Mouse (Mus musculus) CH12.LX (cell line): ENCODE measurements around the gene Pakap. TPM values are rescaled to one million over a fixed set of nuclear protein-coding genes. Genes with fewer than 3 reads are reported as not detected.

ENCODE experiments used
- DNase-seq: peaks from one replicate; pipeline ENCODE4 v3.0.0-alpha.2; 2013; ENCODE audit errors: extremely low read depth
- H3K27ac ChIP-seq: 2 replicates; pipeline ENCODE4 v1.5.1; 2012; ENCODE audit warnings: low read depth, mild to moderate bottlenecking, control low read depth, moderate library complexity; ENCODE audit not compliant: insufficient read depth
- H3K27me3 ChIP-seq: replicated peaks from 2 replicates; pipeline ENCODE3; 2012; ENCODE audit warnings: inconsistent platforms
- H3K36me3 ChIP-seq, 2 experiments: replicated peaks in 1 of 2; 2 replicates each; pipeline versions ENCODE3 to v1.6.1; 2012; ENCODE audit warnings: inconsistent platforms in 1 of 2, low read length in 1 of 2, mild to moderate bottlenecking in 1 of 2, mixed read lengths in 1 of 2, moderate library complexity in 1 of 2; ENCODE audit not compliant: control insufficient read depth in 1 of 2, insufficient read depth in 1 of 2
- H3K4me1 ChIP-seq, 2 experiments: 2 replicates each; pipeline ENCODE4 v1.6.1; 2012; ENCODE audit warnings: inconsistent platforms in 1 of 2, moderate library complexity in 1 of 2; ENCODE audit not compliant: insufficient read depth in 2 of 2, control insufficient read depth in 1 of 2
- H3K4me2 ChIP-seq: 2 replicates; pipeline ENCODE4 v1.6.1; 2012; ENCODE audit warnings: low read depth, mild to moderate bottlenecking, control low read depth; ENCODE audit not compliant: poor library complexity, insufficient read depth, severe bottlenecking
- H3K4me3 ChIP-seq, 3 experiments: fragments of 150-350 bp in 1 of 3; sonication (generic) in 1 of 3; replicated peaks in 1 of 3; 2 replicates each; pipeline versions ENCODE3 to v1.5.1; 2011 to 2012; ENCODE audit warnings: low read depth in 2 of 3, low read length in 2 of 3, mild to moderate bottlenecking in 2 of 3, moderate library complexity in 2 of 3, control low read depth in 1 of 3, improper control_type of control experiment in 1 of 3, inconsistent platforms in 1 of 3, mixed read lengths in 1 of 3; ENCODE audit not compliant: poor library complexity in 1 of 3
- H3K79me2 ChIP-seq: replicated peaks from 2 replicates; pipeline ENCODE4 v1.6.1; 2012; ENCODE audit warnings: mild to moderate bottlenecking, moderate library complexity; ENCODE audit not compliant: control insufficient read depth, poor library complexity, insufficient read depth, severe bottlenecking; ENCODE audit errors: extremely low read depth
- H3K9ac ChIP-seq: 2 replicates; pipeline ENCODE4 v1.6.1; 2012; ENCODE audit warnings: low read depth, mild to moderate bottlenecking, control low read depth, moderate library complexity; ENCODE audit not compliant: insufficient read depth
- H3K9me3 ChIP-seq: replicated peaks from 2 replicates; pipeline ENCODE3; 2012; ENCODE audit warnings: low read length, inconsistent platforms, mixed read lengths
- BHLHE40 ChIP-seq: IDR thresholded peaks from 2 replicates; pipeline ENCODE4 v1.6.1; 2011; ENCODE audit warnings: mild to moderate bottlenecking, low read depth, low read length, improper control_type of control experiment
- CHD2 ChIP-seq: IDR thresholded peaks from 2 replicates; pipeline ENCODE4 v1.6.1; 2011; ENCODE audit warnings: low read length, improper control_type of control experiment
- CTCF ChIP-seq, 2 experiments: IDR thresholded peaks in 1 of 2; conservative IDR thresholded peaks in 1 of 2; 2 replicates each; pipeline ENCODE4 v1.5.1; 2011 to 2012; ENCODE audit warnings: low read depth in 2 of 2, low read length in 2 of 2, improper control_type of control experiment in 1 of 2, inconsistent platforms in 1 of 2, mild to moderate bottlenecking in 1 of 2, moderate library complexity in 1 of 2
- E2F4 ChIP-seq: IDR thresholded peaks from 2 replicates; pipeline ENCODE4 v1.6.1; 2011; ENCODE audit warnings: low read depth, low read length, improper control_type of control experiment; ENCODE audit not compliant: insufficient replicate concordance
- EP300 ChIP-seq: IDR thresholded peaks from 2 replicates; pipeline ENCODE4 v1.6.1; 2011; ENCODE audit warnings: low read length, improper control_type of control experiment
- ETS1 ChIP-seq: conservative IDR thresholded peaks from 2 replicates; pipeline ENCODE4 v1.6.1; 2012; ENCODE audit warnings: low read depth, mild to moderate bottlenecking, inconsistent platforms, low read length, improper control_type of control experiment, moderate library complexity
- GABPA ChIP-seq: IDR thresholded peaks from 2 replicates; pipeline ENCODE4 v1.6.1; 2012; ENCODE audit warnings: low read depth, low read length, improper control_type of control experiment, inconsistent platforms; ENCODE audit not compliant: insufficient replicate concordance
- HCFC1 ChIP-seq: IDR thresholded peaks from 2 replicates; pipeline ENCODE4 v1.6.1; 2012; ENCODE audit warnings: low read depth, mild to moderate bottlenecking, inconsistent platforms, low read length, improper control_type of control experiment
- IRF4 ChIP-seq: IDR thresholded peaks from 2 replicates; pipeline ENCODE4 v1.6.1; 2014; ENCODE audit warnings: low read depth, mild to moderate bottlenecking, inconsistent platforms, low read length, improper control_type of control experiment
- JUN ChIP-seq: IDR thresholded peaks from 2 replicates; pipeline ENCODE4 v1.6.1; 2011; ENCODE audit warnings: low read depth, mild to moderate bottlenecking, low read length, improper control_type of control experiment, moderate library complexity; ENCODE audit not compliant: insufficient read depth
- JUND ChIP-seq: conservative IDR thresholded peaks from 2 replicates; pipeline ENCODE4 v1.6.1; 2011; ENCODE audit warnings: low read depth, low read length, improper control_type of control experiment
- KAT2A ChIP-seq: IDR thresholded peaks from 2 replicates; pipeline ENCODE4 v1.6.1; 2012; ENCODE audit warnings: low read length, improper control_type of control experiment, inconsistent platforms; ENCODE audit not compliant: insufficient replicate concordance
- MAFK ChIP-seq: IDR thresholded peaks from 2 replicates; pipeline ENCODE4 v1.6.1; 2011; ENCODE audit warnings: low read length, improper control_type of control experiment; ENCODE audit not compliant: insufficient replicate concordance
- MAX ChIP-seq: IDR thresholded peaks from 2 replicates; pipeline ENCODE4 v1.6.1; 2011; ENCODE audit warnings: low read length, improper control_type of control experiment
- MAZ ChIP-seq: IDR thresholded peaks from 2 replicates; pipeline ENCODE4 v1.6.1; 2012; ENCODE audit warnings: low read depth, mild to moderate bottlenecking, inconsistent platforms, low read length, improper control_type of control experiment, moderate library complexity
- NELFE ChIP-seq: IDR thresholded peaks from 2 replicates; pipeline ENCODE4 v1.6.1; 2011; ENCODE audit warnings: low read depth, low read length, improper control_type of control experiment
- NRF1 ChIP-seq: IDR thresholded peaks from 2 replicates; pipeline ENCODE4 v1.6.1; 2014; ENCODE audit warnings: low read depth, mild to moderate bottlenecking, inconsistent platforms, low read length, improper control_type of control experiment, moderate library complexity
- PAX5 ChIP-seq: IDR thresholded peaks from 2 replicates; pipeline ENCODE4 v1.6.1; 2012; ENCODE audit warnings: low read length, inconsistent platforms, mixed read lengths
- POLR2A ChIP-seq: IDR thresholded peaks from 2 replicates; pipeline ENCODE4 v1.6.1; 2011; ENCODE audit warnings: low read depth, mild to moderate bottlenecking, improper control_type of control experiment, low read length
- POLR2AphosphoS2 ChIP-seq: IDR thresholded peaks from 2 replicates; pipeline ENCODE4 v1.6.1; 2011; ENCODE audit warnings: low read depth, low read length, improper control_type of control experiment
- RAD21 ChIP-seq: IDR thresholded peaks from 2 replicates; pipeline ENCODE4 v1.6.1; 2011; ENCODE audit warnings: low read depth, mild to moderate bottlenecking, low read length, improper control_type of control experiment, moderate library complexity
- RCOR1 ChIP-seq: conservative IDR thresholded peaks from 2 replicates; pipeline ENCODE4 v1.6.1; 2012; ENCODE audit warnings: low read depth, mild to moderate bottlenecking, inconsistent platforms, low read length, improper control_type of control experiment
- SIN3A ChIP-seq: IDR thresholded peaks from 2 replicates; pipeline ENCODE4 v1.6.1; 2012; ENCODE audit warnings: low read length, improper control_type of control experiment, inconsistent platforms
- TBP ChIP-seq: conservative IDR thresholded peaks from 2 replicates; pipeline ENCODE4 v1.6.1; 2011; ENCODE audit warnings: low read depth, low read length, improper control_type of control experiment
- TCF12 ChIP-seq: IDR thresholded peaks from 2 replicates; pipeline ENCODE4 v1.6.1; 2014; ENCODE audit warnings: low read depth, mild to moderate bottlenecking, inconsistent platforms, low read length, improper control_type of control experiment
- UBTF ChIP-seq: IDR thresholded peaks from 2 replicates; pipeline ENCODE4 v1.6.1; 2012; ENCODE audit warnings: low read depth, mild to moderate bottlenecking, inconsistent platforms, low read length, improper control_type of control experiment, moderate library complexity
- USF2 ChIP-seq: conservative IDR thresholded peaks from 2 replicates; pipeline ENCODE4 v1.6.1; 2011; ENCODE audit warnings: low read depth, low read length, improper control_type of control experiment
- ZC3H11A ChIP-seq: IDR thresholded peaks from 2 replicates; pipeline ENCODE4 v1.6.1; 2012; ENCODE audit warnings: low read depth, mild to moderate bottlenecking, inconsistent platforms, low read length, improper control_type of control experiment
- ZNF384 ChIP-seq: IDR thresholded peaks from 2 replicates; pipeline ENCODE4 v1.6.1; 2012; ENCODE audit warnings: low read depth, low read length, improper control_type of control experiment, inconsistent platforms
- dilution Hi-C: fragments of 300-500 bp; cut with MboI; formaldehyde crosslinking; loops from 2 replicates; pipeline ENCODE4 v1.14.3; 2020; ENCODE audit warnings: low sequenced_read_pairs; ENCODE audit not compliant: extremely low pct_unique_long_range_greater_than_20kb, extremely low pct_ligation_motif_present
- in situ Hi-C: fragments of 300-500 bp; cut with MboI; formaldehyde crosslinking; loops from 3 replicates; pipeline ENCODE4 v1.14.3; 2019; ENCODE audit warnings: low sequenced_read_pairs, low pct_ligation_motif_present, low pct_unique_long_range_greater_than_20kb, mixed read lengths
- polyA plus RNA-seq: library from polyadenylated mRNA; unstranded; fragments of >175 nt; gene quantifications from 2 replicates; pipeline ENCODE4 v1.2.1, GENCODE M21; 2012; ENCODE audit warnings: low read depth; ENCODE audit not compliant: insufficient read length
- total RNA-seq, 2 experiments: library from RNA; depleted of rRNA; stranded (reverse); fragments of 300-350 nt in 1 of 2; fragments of >200 nt in 1 of 2; gene quantifications; 2 replicates each; pipeline ENCODE4 v1.2.3; 2012 to 2014

The Pakap gene
- total and polyA plus RNA-seq, 3 experiments: 0.08 to 0.14 TPM; not detected in 1

DNA sequence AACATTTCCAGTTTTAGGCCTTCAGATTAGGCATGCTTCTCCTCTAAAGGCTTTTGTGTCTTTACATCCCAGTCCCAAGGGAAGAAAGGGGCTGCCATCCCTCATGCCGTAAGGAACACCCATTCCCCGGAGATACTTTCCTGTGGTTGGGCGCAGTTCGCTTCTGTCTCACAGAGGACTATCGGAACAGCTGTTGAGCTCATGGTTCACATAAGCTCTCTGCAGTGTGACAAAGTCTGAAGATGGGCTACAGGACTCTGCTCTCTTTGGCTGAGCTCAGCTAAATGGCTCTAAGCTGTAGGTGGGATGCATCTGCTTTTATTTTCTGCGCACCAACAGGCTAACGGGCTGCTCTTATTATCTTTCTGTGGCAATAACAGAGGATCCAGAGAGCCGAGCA is 83.6 kb downstream of the Pakap start:
- Histone ChIP-seq H3K36me3 (no peaks in the 10 kb centered on the region), H3K79me2 (no peaks in the 10 kb centered on the region), H3K9ac (no peak overlapping the region), H3K9me3 (peaks cover 1% of the 10 kb centered on the region), H3K4me1 (no peaks in the 10 kb centered on the region), H3K4me3 (no peak overlapping the region), H3K27me3 (no peaks in the 10 kb centered on the region), H3K27ac (no peak overlapping the region), H3K4me2 (no peak overlapping the region)
- in situ Hi-C loops (loop anchor here (25.0 kb wide), 1 partner anchor 436 kb away; no protein-coding TSS in a partner anchor), dilution Hi-C loops (no loop called here)
- TF ChIP-seq BHLHE40 (no peak), IRF4 (no peak), ETS1 (no peak), EP300 (no peak), ZC3H11A (no peak), NELFE (no peak), TBP (no peak), ZNF384 (no peak), POLR2AphosphoS2 (no peak), UBTF (no peak), KAT2A (no peak), SIN3A (no peak), E2F4 (no peak), PAX5 (no peak), CTCF (conservative IDR thresholded peaks at IDR 0.05 in 1 of 2, IDR thresholded peaks at IDR 0.05 in 1 of 2; ENCODE audit: low read depth in 2 of 2, low read length in 2 of 2) (no peak), MAFK (no peak)
- no peak for DNase-seq

DNA sequence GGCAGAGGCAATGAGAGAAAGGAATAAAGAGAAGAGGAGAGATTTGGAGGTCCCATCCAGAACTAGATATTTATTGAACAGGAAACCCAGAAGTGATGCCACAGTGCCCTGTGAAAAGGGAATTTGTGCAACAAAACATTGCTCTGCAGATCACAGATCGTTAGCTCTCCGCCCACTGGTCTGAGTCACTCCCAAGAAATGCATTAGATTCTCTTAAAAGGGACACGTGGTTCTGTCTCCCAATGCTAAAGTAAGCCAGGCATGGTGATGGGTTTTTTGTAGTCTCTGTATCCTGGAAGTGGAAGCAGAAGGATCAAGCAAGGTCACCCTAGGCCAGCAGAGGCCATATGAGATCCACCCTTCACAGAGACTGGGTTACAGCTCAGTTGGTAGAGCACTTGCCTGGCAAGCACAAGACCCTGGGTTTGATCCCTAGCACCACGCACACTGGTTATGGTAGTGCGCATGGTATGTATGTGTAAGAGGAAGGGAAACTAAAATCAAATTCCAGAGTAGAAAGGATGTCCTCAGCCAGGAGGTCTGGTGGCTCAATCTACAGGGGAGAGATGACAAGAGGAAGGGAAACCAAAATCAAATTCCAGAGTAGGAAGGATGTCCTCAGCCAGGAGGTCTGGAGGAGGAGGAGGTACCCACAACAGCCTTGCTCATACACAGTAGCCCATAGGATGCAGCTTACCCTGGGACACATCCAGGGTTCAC is 84.4 kb downstream of the Pakap start:
- Histone ChIP-seq H3K4me1 (no peaks in the 10 kb centered on the region), H3K4me2 (no peak overlapping the region), H3K27me3 (no peaks in the 10 kb centered on the region), H3K79me2 (no peaks in the 10 kb centered on the region), H3K27ac (no peak overlapping the region), H3K36me3 (no peaks in the 10 kb centered on the region), H3K9me3 (peaks cover 1% of the 10 kb centered on the region), H3K4me3 (no peak overlapping the region), H3K9ac (no peak overlapping the region)
- in situ Hi-C loops: loop anchor here (25.0 kb wide), 1 partner anchor 435 kb away; no protein-coding TSS in a partner anchor
- no peak for DNase-seq
- dilution Hi-C loops: no loop called here
- no peak for TF ChIP-seq E2F4
- TF ChIP-seq JUND: no peak
- TF ChIP-seq HCFC1: no peak
- TF ChIP-seq CTCF (conservative IDR thresholded peaks at IDR 0.05 in 1 of 2, IDR thresholded peaks at IDR 0.05 in 1 of 2; ENCODE audit: low read depth in 2 of 2, low read length in 2 of 2): no peak
- no peak for TF ChIP-seq KAT2A
- no peak for TF ChIP-seq CHD2
- TF ChIP-seq NRF1: no peak
- TF ChIP-seq POLR2AphosphoS2: no peak
- no peak for TF ChIP-seq UBTF
- no peak for TF ChIP-seq USF2
- TF ChIP-seq RAD21: no peak
- TF ChIP-seq POLR2A: no peak
- TF ChIP-seq JUN: no peak
- no peak for TF ChIP-seq RCOR1
- no peak for TF ChIP-seq ZNF384
- TF ChIP-seq ETS1: no peak
- TF ChIP-seq MAX: no peak
- no peak for TF ChIP-seq MAZ
- TF ChIP-seq TCF12: no peak
- no peak for TF ChIP-seq GABPA
